Mouse (Mus musculus) MEL (cell line): ENCODE measurements around the gene Prickle1. TPM values are rescaled to one million over a fixed set of nuclear protein-coding genes. Genes with fewer than 3 reads are reported as not detected.

Experiments
- DNase-seq: peaks from one replicate; pipeline ENCODE4 v3.0.0; 2011; ENCODE audit warnings: low read depth, low spot score
- H3K27ac ChIP-seq: 2 replicates; pipeline ENCODE4 v1.5.1; 2012; ENCODE audit warnings: low read depth, mild to moderate bottlenecking, control low read depth, low read length, moderate library complexity; ENCODE audit not compliant: control insufficient read depth
- H3K27me3 ChIP-seq, 2 experiments: fragments of 150-350 bp in 1 of 2; sonication (generic) in 1 of 2; 2 replicates each; pipeline ENCODE4 v1.6.1; 2012; ENCODE audit warnings: low read length in 2 of 2, mild to moderate bottlenecking in 2 of 2, improper control_type of control experiment in 1 of 2, moderate library complexity in 1 of 2; ENCODE audit not compliant: insufficient read depth in 2 of 2, control insufficient read depth in 1 of 2
- H3K36me3 ChIP-seq, 2 experiments: 2 replicates each; pipeline ENCODE4 v1.6.1; 2012 to 2014; ENCODE audit warnings: low read length in 2 of 2, improper control_type of control experiment in 1 of 2, inconsistent platforms in 1 of 2, mild to moderate bottlenecking in 1 of 2; ENCODE audit not compliant: insufficient read depth in 2 of 2, control insufficient read depth in 1 of 2
- H3K4me1 ChIP-seq, 2 experiments: fragments of 150-350 bp in 1 of 2; sonication (generic) in 1 of 2; 2 replicates each; pipeline ENCODE4 v1.6.1; 2012; ENCODE audit warnings: low read length in 2 of 2, improper control_type of control experiment in 1 of 2, mild to moderate bottlenecking in 1 of 2; ENCODE audit not compliant: insufficient read depth in 2 of 2, control insufficient read depth in 1 of 2
- H3K4me3 ChIP-seq, 2 experiments: fragments of 150-350 bp in 1 of 2; sonication (generic) in 1 of 2; 2 replicates each; pipeline ENCODE4 v1.5.1; 2012; ENCODE audit warnings: low read depth in 2 of 2, low read length in 2 of 2, mild to moderate bottlenecking in 2 of 2, moderate library complexity in 2 of 2, control low read depth in 1 of 2, improper control_type of control experiment in 1 of 2; ENCODE audit not compliant: control insufficient read depth in 1 of 2, insufficient read depth in 1 of 2
- H3K79me2 ChIP-seq: 2 replicates; pipeline ENCODE4 v1.6.1; 2012; ENCODE audit warnings: mild to moderate bottlenecking, low read length, moderate library complexity; ENCODE audit not compliant: control insufficient read depth, poor library complexity, insufficient read depth
- H3K9ac ChIP-seq: 2 replicates; pipeline ENCODE4 v1.6.1; 2012; ENCODE audit warnings: low read depth, mild to moderate bottlenecking, control low read depth, low read length, moderate library complexity; ENCODE audit not compliant: control insufficient read depth, poor library complexity, severe bottlenecking
- H3K9me3 ChIP-seq: fragments of 150-350 bp; sonication (generic); replicated peaks from 2 replicates; pipeline ENCODE4 v1.6.1; 2012; ENCODE audit warnings: mild to moderate bottlenecking, low read length, improper control_type of control experiment, moderate library complexity; ENCODE audit not compliant: insufficient read depth
- BHLHE40 ChIP-seq: IDR thresholded peaks from 2 replicates; pipeline ENCODE4 v1.6.1; 2012; ENCODE audit warnings: low read depth, mild to moderate bottlenecking, inconsistent platforms, low read length, improper control_type of control experiment, borderline replicate concordance
- ETS1 ChIP-seq: IDR thresholded peaks from 2 replicates; pipeline ENCODE4 v1.6.1; 2012; ENCODE audit warnings: low read depth, mild to moderate bottlenecking, inconsistent platforms, low read length, improper control_type of control experiment, moderate library complexity
- GABPA ChIP-seq: IDR thresholded peaks from 2 replicates; pipeline ENCODE4 v1.6.1; 2012; ENCODE audit warnings: low read depth, mild to moderate bottlenecking, inconsistent platforms, low read length, improper control_type of control experiment, moderate library complexity
- GATA1 ChIP-seq: IDR thresholded peaks from 2 replicates; pipeline ENCODE4 v1.6.1; 2011; ENCODE audit warnings: low read depth, low read length, improper control_type of control experiment
- KAT2A ChIP-seq: conservative IDR thresholded peaks from 2 replicates; pipeline ENCODE4 v1.6.1; 2012; ENCODE audit warnings: low read depth, low read length, improper control_type of control experiment, inconsistent platforms
- MAX ChIP-seq: IDR thresholded peaks from 2 replicates; pipeline ENCODE4 v1.6.1; 2011; ENCODE audit warnings: low read length, improper control_type of control experiment
- MYB ChIP-seq: IDR thresholded peaks from 2 replicates; pipeline ENCODE4 v1.6.1; 2011; ENCODE audit warnings: mild to moderate bottlenecking, low read depth, low read length, improper control_type of control experiment
- MYC ChIP-seq: IDR thresholded peaks from 2 replicates; pipeline ENCODE4 v1.6.1; 2011; ENCODE audit warnings: low read depth, mild to moderate bottlenecking, low read length, improper control_type of control experiment, moderate library complexity
- POLR2A ChIP-seq, 2 experiments: IDR thresholded peaks; 2 replicates each; pipeline ENCODE4 v1.6.1; 2011 to 2012; ENCODE audit warnings: low read length in 2 of 2, mild to moderate bottlenecking in 2 of 2, control low read depth in 1 of 2, improper control_type of control experiment in 1 of 2, low read depth in 1 of 2, moderate library complexity in 1 of 2; ENCODE audit not compliant: control insufficient read depth in 1 of 2, insufficient read depth in 1 of 2, poor library complexity in 1 of 2
- RCOR1 ChIP-seq: IDR thresholded peaks from 2 replicates; pipeline ENCODE4 v1.6.1; 2012; ENCODE audit warnings: low read depth, mild to moderate bottlenecking, inconsistent platforms, low read length, improper control_type of control experiment
- SIN3A ChIP-seq: IDR thresholded peaks from 2 replicates; pipeline ENCODE4 v1.6.1; 2012; ENCODE audit warnings: low read length, improper control_type of control experiment, inconsistent platforms
- SMC3 ChIP-seq: IDR thresholded peaks from 2 replicates; pipeline ENCODE4 v1.6.1; 2011; ENCODE audit warnings: low read depth, low read length, improper control_type of control experiment
- TAL1 ChIP-seq: IDR thresholded peaks from 2 replicates; pipeline ENCODE4 v1.6.1; 2012; ENCODE audit warnings: mild to moderate bottlenecking, inconsistent platforms, low read length, moderate library complexity, mixed read lengths
- TBP ChIP-seq: IDR thresholded peaks from 2 replicates; pipeline ENCODE4 v1.8.0; 2011; ENCODE audit warnings: low read depth, low read length, improper control_type of control experiment
- UBTF ChIP-seq: IDR thresholded peaks from 2 replicates; pipeline ENCODE4 v1.6.1; 2012; ENCODE audit warnings: low read depth, mild to moderate bottlenecking, inconsistent platforms, low read length, improper control_type of control experiment, moderate library complexity, borderline replicate concordance; ENCODE audit not compliant: insufficient read depth
- USF1 ChIP-seq: IDR thresholded peaks from 2 replicates; pipeline ENCODE4 v1.6.1; 2014; ENCODE audit warnings: low read depth, mild to moderate bottlenecking, inconsistent platforms, low read length, improper control_type of control experiment, moderate library complexity
- USF2 ChIP-seq, 2 experiments: IDR thresholded peaks; 2 replicates each; pipeline ENCODE4 v1.6.1; 2011 to 2012; ENCODE audit warnings: improper control_type of control experiment in 2 of 2, low read length in 2 of 2, borderline replicate concordance in 1 of 2, inconsistent platforms in 1 of 2, low read depth in 1 of 2, mild to moderate bottlenecking in 1 of 2; ENCODE audit not compliant: insufficient read depth in 1 of 2
- ZKSCAN1 ChIP-seq: IDR thresholded peaks from 2 replicates; pipeline ENCODE4 v1.6.1; 2012; ENCODE audit warnings: low read depth, mild to moderate bottlenecking, inconsistent platforms, low read length, improper control_type of control experiment, moderate library complexity
- ZMIZ1 ChIP-seq: IDR thresholded peaks from 2 replicates; pipeline ENCODE4 v1.6.1; 2012; ENCODE audit warnings: low read depth, mild to moderate bottlenecking, inconsistent platforms, low read length, improper control_type of control experiment, moderate library complexity
- ZNF384 ChIP-seq: IDR thresholded peaks from 2 replicates; pipeline ENCODE4 v1.6.1; 2012; ENCODE audit warnings: low read depth, mild to moderate bottlenecking, inconsistent platforms, low read length, improper control_type of control experiment
- polyA plus RNA-seq, 2 experiments: library from polyadenylated mRNA; stranded (reverse) in 1 of 2; unstranded in 1 of 2; fragments of >175 nt in 1 of 2; fragments of >200 nt in 1 of 2; gene quantifications; 2 replicates each; pipeline versions ENCODE4 v1.2.1 to v1.2.4; 2012; ENCODE audit warnings: low replicate concordance in 2 of 2, low read depth in 1 of 2; ENCODE audit not compliant: insufficient read length in 2 of 2, insufficient read depth in 1 of 2, missing spikeins in 1 of 2
- total RNA-seq: library from RNA; depleted of rRNA; stranded (reverse); fragments of 300-350 nt; gene quantifications from 2 replicates; pipeline ENCODE4 v1.2.3, GENCODE M21; 2012

Gene Prickle1
- total and polyA plus RNA-seq, 3 experiments = 0.08 TPM; not detected in 2

DNA sequence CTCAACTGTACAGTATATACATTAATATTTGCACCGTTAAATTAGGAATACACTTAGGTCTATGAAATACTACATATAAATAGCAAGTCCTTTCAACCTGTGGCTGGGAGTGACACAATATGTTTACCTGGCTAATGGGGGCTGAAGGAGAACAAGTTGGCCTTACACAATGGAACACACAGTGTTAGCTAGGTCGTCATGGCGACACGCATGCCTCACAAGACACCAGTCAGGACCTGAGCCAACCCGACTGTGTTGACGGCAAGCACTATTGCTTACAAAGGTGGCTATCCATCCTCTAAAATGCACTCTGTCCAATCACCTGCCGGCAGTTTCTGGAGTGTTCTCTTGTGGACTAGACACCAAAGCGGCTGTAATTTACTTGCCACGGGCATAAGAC lies 95.8 kb downstream of the Prickle1 start:
- no peaks in the 10 kb centered on the region for H3K27me3 ChIP-seq
- TF ChIP-seq TBP = no peak
- no peak for TF ChIP-seq ZKSCAN1
- TF ChIP-seq USF1 = no peak
- TF ChIP-seq MAX = no peak
- no peak for TF ChIP-seq SMC3
- TF ChIP-seq GATA1 = no peak
- TF ChIP-seq KAT2A = no peak
- TF ChIP-seq MYC = no peak
- no peak for TF ChIP-seq ZMIZ1
- TF ChIP-seq MYB = no peak
- TF ChIP-seq TAL1 = no peak
- no peak for TF ChIP-seq POLR2A (IDR thresholded peaks at IDR 0.05; ENCODE audit: control insufficient read depth in 1 of 2, insufficient read depth in 1 of 2, low read depth in 1 of 2, low read length in 2 of 2, poor library complexity in 1 of 2)
- TF ChIP-seq SIN3A = no peak
- no peak for TF ChIP-seq GABPA
- TF ChIP-seq ETS1 = no peak
- TF ChIP-seq USF2 (IDR thresholded peaks at IDR 0.05; ENCODE audit: borderline replicate concordance in 1 of 2, insufficient read depth in 1 of 2, low read depth in 1 of 2, low read length in 2 of 2) = no peak
- no peaks in the 10 kb centered on the region for H3K4me1 ChIP-seq
- DNase-seq = no peak
- no peaks in the 10 kb centered on the region for H3K79me2 ChIP-seq
- H3K9me3 ChIP-seq = no peaks in the 10 kb centered on the region
- no peak overlapping the region for H3K27ac ChIP-seq
- no peaks in the 10 kb centered on the region for H3K36me3 ChIP-seq
- no peak overlapping the region for H3K4me3 ChIP-seq
- no peak overlapping the region for H3K9ac ChIP-seq

DNA sequence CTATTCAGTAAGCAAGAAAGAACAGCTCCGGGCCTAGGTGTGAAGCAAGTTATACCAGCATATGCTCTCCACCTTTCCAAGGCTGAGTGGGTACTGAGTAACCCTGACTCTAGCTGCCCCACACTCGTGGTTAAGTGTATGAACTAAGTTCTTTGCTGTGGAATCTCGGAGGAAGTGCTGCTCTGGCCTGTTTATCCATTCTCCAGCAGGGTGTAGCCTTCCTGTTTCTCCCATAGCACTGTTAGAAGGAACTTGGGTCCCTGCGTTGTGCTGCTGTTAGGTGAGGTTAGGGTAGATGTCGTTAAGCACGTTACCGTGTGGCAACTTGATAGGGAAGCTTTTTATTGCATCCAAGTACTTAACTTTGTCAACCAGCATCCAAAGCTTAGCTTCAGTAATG lies 101.0 kb downstream of the Prickle1 start:
- Histone ChIP-seq H3K4me3 (no peak overlapping the region), H3K9ac (no peak overlapping the region), H3K9me3 (no peaks in the 10 kb centered on the region), H3K4me1 (no peaks in the 10 kb centered on the region), H3K27me3 (no peaks in the 10 kb centered on the region), H3K36me3 (0 out of 4 replicates have a peak, but pooled peaks cover 0 to 2% of the 10 kb centered on the region in 2 experiments), H3K27ac (no peak overlapping the region), H3K79me2 (no peaks in the 10 kb centered on the region)
- TF ChIP-seq KAT2A (no peak), ZNF384 (no peak), UBTF (no peak), BHLHE40 (no peak), RCOR1 (no peak), ZMIZ1 (no peak), MAX (no peak), ETS1 (no peak)
- DNase-seq = no peak
